10 mouse cellular contexts compared by ENCODE assay signal in the genomic region with DNA sequence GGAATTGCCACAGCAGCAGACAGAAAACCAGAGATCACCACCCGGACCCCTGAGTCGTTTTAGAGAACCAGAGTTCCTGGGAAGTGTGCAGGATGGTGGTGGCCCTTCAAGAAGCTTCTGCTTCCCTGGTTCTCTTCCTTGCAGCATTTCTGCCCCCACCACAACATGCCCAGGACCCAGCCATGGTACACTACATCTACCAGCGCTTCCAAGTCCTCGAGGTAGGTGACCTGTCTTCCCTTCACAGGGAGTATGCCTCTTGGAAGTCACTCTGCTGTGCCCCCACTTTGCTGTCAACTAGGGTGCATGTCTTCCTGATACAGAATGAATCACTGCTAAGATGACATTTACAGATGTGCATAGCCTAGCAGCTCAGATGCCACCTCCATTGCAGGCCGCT. TPM values are rescaled to one million over a fixed set of nuclear protein-coding genes. Genes with fewer than 3 reads are reported as not detected.
DNase-seq lines count a peak whose midpoint lies in the region; ATAC-seq and TF ChIP-seq lines count a peak whose summit lies in the region.
"Had no signal": no experiment of that assay in that cellular context is flagged by ENCODE, and none has a peak within 500 bp of the region (broad histone marks: within the 10 kb centered on the region; RNA-seq: fewer than 3 reads in every experiment).

No protein-coding gene starts in this region.

- peaks cover 7% of the 10 kb centered on the region for H3K36me3 ChIP-seq in forebrain, embryonic 10.5 days (replicated peaks)
- H3K36me3 ChIP-seq in forebrain, postnatal 0 days (ENCODE audit: insufficient read depth), result no peaks in the 10 kb centered on the region
- peaks cover 14% of the 10 kb centered on the region for H3K36me3 ChIP-seq in kidney, embryonic 16.5 days (ENCODE audit: insufficient read depth, low read length)
- peaks cover 22% of the 10 kb centered on the region for H3K36me3 ChIP-seq in embryonic facial prominence, embryonic 13.5 days
- no peaks in the 10 kb centered on the region for H3K36me3 ChIP-seq in liver, embryonic 11.5 days (ENCODE audit: control insufficient read depth, insufficient read depth, low read length)

- peaks cover 10% of the 10 kb centered on the region; the same call in 1 of the 2 replicates for H3K4me1 ChIP-seq in forebrain, embryonic 10.5 days
- H3K4me1 ChIP-seq in forebrain, postnatal 0 days (ENCODE audit: insufficient read depth), result no peaks in the 10 kb centered on the region
- peaks cover 29% of the 10 kb centered on the region for H3K4me1 ChIP-seq in kidney, embryonic 16.5 days (ENCODE audit: insufficient read depth, low read length)
- peaks cover 16% of the 10 kb centered on the region for H3K4me1 ChIP-seq in embryonic facial prominence, embryonic 13.5 days
- H3K4me1 ChIP-seq in liver, embryonic 11.5 days (replicated peaks; ENCODE audit: control insufficient read depth, insufficient read depth, low read length), result no peaks in the 10 kb centered on the region

- H3K4me2 ChIP-seq in forebrain, postnatal 0 days (ENCODE audit: low read depth), result no peak overlapping the region
- peak overlapping the region; percentile 53 for H3K4me2 ChIP-seq in kidney, embryonic 16.5 days (replicated peaks; ENCODE audit: low read depth, low read length)
- H3K4me2 ChIP-seq in embryonic facial prominence, embryonic 13.5 days, result peak overlapping the region; percentile 69
- H3K4me2 ChIP-seq in liver, embryonic 11.5 days, result peak overlapping the region; percentile 47

- no peak overlapping the region for H3K9ac ChIP-seq in forebrain, postnatal 0 days
- peak overlapping the region; percentile 60 for H3K9ac ChIP-seq in kidney, embryonic 16.5 days (replicated peaks; ENCODE audit: low read length)
- H3K9ac ChIP-seq in embryonic facial prominence, embryonic 13.5 days, result peak overlapping the region; percentile 78
- H3K9ac ChIP-seq in liver, embryonic 11.5 days (ENCODE audit: low read depth, low read length), result no peak overlapping the region

- no peak for DNase-seq in forebrain, embryonic 10.5 days (ENCODE audit: extremely low spot score, low spot score)
- DNase-seq in forebrain, postnatal 0 days, result no peak
- no peak for DNase-seq in kidney, postnatal 14 days
- no peak for DNase-seq in liver, embryonic 11.5 days (ENCODE audit: low spot score)
- DNase-seq in frontal cortex, postnatal 36 days (ENCODE audit: low spot score in 2 of 2), result no peak
- no peak for DNase-seq in spleen, adult 12 weeks (ENCODE audit: low spot score)

- peak overlapping the region; percentile 32 for H3K4me3 ChIP-seq in forebrain, embryonic 10.5 days
- no peak overlapping the region for H3K4me3 ChIP-seq in forebrain, postnatal 0 days (ENCODE audit: low read depth, low read length)
- peak overlapping the region; percentile 47 for H3K4me3 ChIP-seq in kidney, embryonic 16.5 days (ENCODE audit: low read length)
- peak overlapping the region; percentile 57 for H3K4me3 ChIP-seq in embryonic facial prominence, embryonic 13.5 days
- H3K4me3 ChIP-seq in liver, embryonic 11.5 days (ENCODE audit: low read depth, low read length), result peak overlapping the region; percentile 27; the same call in 1 of the 2 replicates

- no peak for ATAC-seq in forebrain, postnatal 0 days
- peak; percentile 46 for ATAC-seq in kidney, embryonic 16.5 days (ENCODE audit: low FRiP score, low TSS enrichment)
- ATAC-seq in embryonic facial prominence, embryonic 13.5 days (ENCODE audit: insufficient number of reproducible peaks, insufficient read depth, low FRiP score, low TSS enrichment, low read depth), result no peak
- no peak for ATAC-seq in liver, embryonic 11.5 days (replicated peaks; ENCODE audit: low FRiP score)

- H3K27ac ChIP-seq in forebrain, embryonic 10.5 days, result peak overlapping the region; percentile 81
- H3K27ac ChIP-seq in forebrain, postnatal 0 days (ENCODE audit: low read depth, low read length), result no peak overlapping the region
- H3K27ac ChIP-seq in kidney, embryonic 16.5 days (ENCODE audit: low read length), result peak overlapping the region; percentile 96
- H3K27ac ChIP-seq in embryonic facial prominence, embryonic 13.5 days, result peak overlapping the region; percentile 97
- H3K27ac ChIP-seq in liver, embryonic 11.5 days (ENCODE audit: low read depth, low read length), result no peak overlapping the region

- 68% methylated on average over 5 of the region's 5 CpGs for WGBS in forebrain, embryonic 10.5 days
- 78% methylated on average over 5 of the region's 5 CpGs for WGBS in forebrain, postnatal 0 days
- WGBS in kidney, embryonic 16.5 days, result 22% methylated on average over 5 of the region's 5 CpGs
- 33% methylated on average over 5 of the region's 5 CpGs for WGBS in embryonic facial prominence, embryonic 13.5 days
- WGBS in liver, embryonic 11.5 days, result 70% methylated on average over 5 of the region's 5 CpGs

- 0 out of 2 replicates have a peak, but pooled peaks cover 4% of the 10 kb centered on the region for H3K9me3 ChIP-seq in forebrain, embryonic 10.5 days
- H3K9me3 ChIP-seq in forebrain, postnatal 0 days (ENCODE audit: low read length), result no peaks in the 10 kb centered on the region
- peaks cover 4% of the 10 kb centered on the region; the same call in 1 of the 2 replicates for H3K9me3 ChIP-seq in kidney, embryonic 16.5 days (ENCODE audit: low read length)
- H3K9me3 ChIP-seq in embryonic facial prominence, embryonic 13.5 days, result no peaks in the 10 kb centered on the region; the same call in 1 of the 2 replicates
- H3K9me3 ChIP-seq in liver, embryonic 11.5 days (ENCODE audit: control insufficient read depth, low read length), result no peaks in the 10 kb centered on the region

- TF ChIP-seq CTCF in forebrain, postnatal 0 days (IDR thresholded peaks at IDR 0.05; ENCODE audit: low read depth), result no peak

- no peaks in the 10 kb centered on the region for H3K27me3 ChIP-seq in forebrain, embryonic 10.5 days (ENCODE audit: poor library complexity, severe bottlenecking)
- no peaks in the 10 kb centered on the region for H3K27me3 ChIP-seq in forebrain, postnatal 0 days (ENCODE audit: insufficient read depth, low read length)
- H3K27me3 ChIP-seq in kidney, embryonic 16.5 days (ENCODE audit: insufficient read depth, low read length), result no peaks in the 10 kb centered on the region
- no peaks in the 10 kb centered on the region for H3K27me3 ChIP-seq in embryonic facial prominence, embryonic 13.5 days
- no peaks in the 10 kb centered on the region for H3K27me3 ChIP-seq in liver, embryonic 11.5 days (replicated peaks; ENCODE audit: control insufficient read depth, insufficient read depth, low read length)

RNA-seq across cellular contexts. Expression of a gene that starts 0.4 kb away (rescaled TPM):
- 6.3 and 6.5 TPM in 2 replicates for polyA plus RNA-seq in forebrain, embryonic 10.5 days (2016; fragmentation: Nextera tagmentation; extraction: Ambion mirVana)
- total RNA-seq in forebrain, postnatal 0 days (2014; rRNA removed), result 2.0 and 3.1 TPM in 2 replicates
- 5.6 and 6.3 TPM in 2 replicates for polyA plus RNA-seq in forebrain, postnatal 0 days (2015; fragmentation: Nextera tagmentation; extraction: Ambion mirVana)
- polyA plus RNA-seq in kidney, embryonic 16.5 days (2015; fragmentation: Nextera tagmentation; extraction: Ambion mirVana), result 24.3 and 26.4 TPM in 2 replicates
- polyA plus RNA-seq in embryonic facial prominence, embryonic 13.5 days (2015; fragmentation: Nextera tagmentation; extraction: Ambion mirVana), result 42.8 and 43.3 TPM in 2 replicates
- 5.0 and 5.5 TPM in 2 replicates for polyA plus RNA-seq in liver, embryonic 11.5 days (2014; fragmentation: Nextera tagmentation; extraction: Ambion mirVana)

RNA-seq across cellular contexts. Expression of a gene that starts 27.3 kb away (rescaled TPM):
- polyA plus RNA-seq in forebrain, embryonic 10.5 days (2016; fragmentation: Nextera tagmentation; extraction: Ambion mirVana), result 8.7 and 9.3 TPM in 2 replicates
- 2.8 and 3.1 TPM in 2 replicates for total RNA-seq in forebrain, postnatal 0 days (2014; rRNA removed)
- polyA plus RNA-seq in forebrain, postnatal 0 days (2015; fragmentation: Nextera tagmentation; extraction: Ambion mirVana), result 1.2 TPM in 2 replicates
- 6.4 and 7.1 TPM in 2 replicates for polyA plus RNA-seq in kidney, embryonic 16.5 days (2015; fragmentation: Nextera tagmentation; extraction: Ambion mirVana)
- polyA plus RNA-seq in embryonic facial prominence, embryonic 13.5 days (2015; fragmentation: Nextera tagmentation; extraction: Ambion mirVana), result 11.5 and 13.8 TPM in 2 replicates
- 8.8 and 9.1 TPM in 2 replicates for polyA plus RNA-seq in liver, embryonic 11.5 days (2014; fragmentation: Nextera tagmentation; extraction: Ambion mirVana)

RNA-seq across cellular contexts. Expression of a gene that starts 57.3 kb away (rescaled TPM):
- not detected in 2 replicates for polyA plus RNA-seq in forebrain, embryonic 10.5 days (2016; fragmentation: Nextera tagmentation; extraction: Ambion mirVana)
- not detected in 2 replicates for total RNA-seq in forebrain, postnatal 0 days (2014; rRNA removed)
- polyA plus RNA-seq in forebrain, postnatal 0 days (2015; fragmentation: Nextera tagmentation; extraction: Ambion mirVana), result not detected in 2 replicates
- polyA plus RNA-seq in kidney, embryonic 16.5 days (2015; fragmentation: Nextera tagmentation; extraction: Ambion mirVana), result not detected in 2 replicates
- not detected in 2 replicates for polyA plus RNA-seq in embryonic facial prominence, embryonic 13.5 days (2015; fragmentation: Nextera tagmentation; extraction: Ambion mirVana)
- polyA plus RNA-seq in liver, embryonic 11.5 days (2014; fragmentation: Nextera tagmentation; extraction: Ambion mirVana), result 0.19 TPM in 1 of 2 replicates, not detected in the other
- total RNA-seq: left cerebral cortex, postnatal 4 days had no signal
- polyA plus RNA-seq: brain, embryonic 14.5 days had no signal

Comparison
In these comparisons a context has a peak if more than half of its experiments do, and no peak if none do; other contexts are left out.
1. H3K27ac ChIP-seq: peak in forebrain, embryonic 10.5 days (single experiment), kidney, embryonic 16.5 days (single experiment) and embryonic facial prominence, embryonic 13.5 days (single experiment); none in forebrain, postnatal 0 days (single experiment) and liver, embryonic 11.5 days (single experiment).
2. H3K9ac ChIP-seq: peak in kidney, embryonic 16.5 days (single experiment) and embryonic facial prominence, embryonic 13.5 days (single experiment); none in forebrain, postnatal 0 days (single experiment) and liver, embryonic 11.5 days (single experiment).